Mouse (Mus musculus): ENCODE measurements around the gene Dcakd. TPM values are rescaled to one million over a fixed set of nuclear protein-coding genes. Genes with fewer than 3 reads are reported as not detected.

The Dcakd gene
- total RNA-seq, 1 experiment from 2014 or later: 21.1 TPM

GRCm38 (mm10) chr11:102963246-102963854, 64.8 kb downstream of the Dcakd start:
- no peak for ATAC-seq (replicated peaks in 1 of 2; ENCODE audit: insufficient read depth in 1 of 2, low FRiP score in 2 of 2, low TSS enrichment in 1 of 2, low read depth in 1 of 2, poor library complexity in 2 of 2, severe bottlenecking in 2 of 2)

- ATAC-seq (replicated peaks in 1 of 2; ENCODE audit: insufficient read depth in 1 of 2, low FRiP score in 2 of 2, low TSS enrichment in 1 of 2, low read depth in 1 of 2, poor library complexity in 2 of 2, severe bottlenecking in 2 of 2): no peak
Measured at GRCm38 (mm10) chr11:102962861-102963245, 65.3 kb downstream of the Dcakd start.

GRCm38 (mm10) chr11:102961082-102961481, 67.1 kb downstream of the Dcakd start:
- ATAC-seq (replicated peaks in 1 of 2; ENCODE audit: insufficient read depth in 1 of 2, low FRiP score in 2 of 2, low TSS enrichment in 1 of 2, low read depth in 1 of 2, poor library complexity in 2 of 2, severe bottlenecking in 2 of 2): no peak

GRCm38 (mm10) chr11:102958870-102959269, 69.3 kb downstream of the Dcakd start:
- ATAC-seq (replicated peaks in 1 of 2; ENCODE audit: insufficient read depth in 1 of 2, low FRiP score in 2 of 2, low TSS enrichment in 1 of 2, low read depth in 1 of 2, poor library complexity in 2 of 2, severe bottlenecking in 2 of 2): no peak

GRCm38 (mm10) chr11:102958431-102958830, 69.7 kb downstream of the Dcakd start:
- no peak for ATAC-seq (replicated peaks in 1 of 2; ENCODE audit: insufficient read depth in 1 of 2, low FRiP score in 2 of 2, low TSS enrichment in 1 of 2, low read depth in 1 of 2, poor library complexity in 2 of 2, severe bottlenecking in 2 of 2)

GRCm38 (mm10) chr11:102957692-102958091, 70.4 kb downstream of the Dcakd start:
- ATAC-seq (replicated peaks in 1 of 2; ENCODE audit: insufficient read depth in 1 of 2, low FRiP score in 2 of 2, low TSS enrichment in 1 of 2, low read depth in 1 of 2, poor library complexity in 2 of 2, severe bottlenecking in 2 of 2): no peak

- ATAC-seq (replicated peaks in 1 of 2; ENCODE audit: insufficient read depth in 1 of 2, low FRiP score in 2 of 2, low TSS enrichment in 1 of 2, low read depth in 1 of 2, poor library complexity in 2 of 2, severe bottlenecking in 2 of 2): no peak
Measured at GRCm38 (mm10) chr11:102956962-102957614, 71.0 kb downstream of the Dcakd start.

- ATAC-seq (replicated peaks in 1 of 2; ENCODE audit: insufficient read depth in 1 of 2, low FRiP score in 2 of 2, low TSS enrichment in 1 of 2, low read depth in 1 of 2, poor library complexity in 2 of 2, severe bottlenecking in 2 of 2): no peak
Measured at GRCm38 (mm10) chr11:102952922-102953321, 75.2 kb downstream of the Dcakd start.

- peak; percentile 46 to 54; a peak in 3 of 4 replicates for ATAC-seq (replicated peaks in 1 of 2; ENCODE audit: insufficient read depth in 1 of 2, low FRiP score in 2 of 2, low TSS enrichment in 1 of 2, low read depth in 1 of 2, poor library complexity in 2 of 2, severe bottlenecking in 2 of 2)
Measured at GRCm38 (mm10) chr11:102948043-102948961, 79.8 kb downstream of the Dcakd start.

GRCm38 (mm10) chr11:102946992-102947343, 81.2 kb downstream of the Dcakd start:
- ATAC-seq (replicated peaks in 1 of 2; ENCODE audit: insufficient read depth in 1 of 2, low FRiP score in 2 of 2, low TSS enrichment in 1 of 2, low read depth in 1 of 2, poor library complexity in 2 of 2, severe bottlenecking in 2 of 2): no peak

- peak; percentile 81 to 84 for ATAC-seq (replicated peaks in 1 of 2; ENCODE audit: insufficient read depth in 1 of 2, low FRiP score in 2 of 2, low TSS enrichment in 1 of 2, low read depth in 1 of 2, poor library complexity in 2 of 2, severe bottlenecking in 2 of 2)
Measured at GRCm38 (mm10) chr11:102946265-102946991, 81.7 kb downstream of the Dcakd start, which contains the start of gene C1ql1. Gene C1ql1 (minus strand): TSS chr11:102946688.

- no peak for ATAC-seq (replicated peaks in 1 of 2; ENCODE audit: insufficient read depth in 1 of 2, low FRiP score in 2 of 2, low TSS enrichment in 1 of 2, low read depth in 1 of 2, poor library complexity in 2 of 2, severe bottlenecking in 2 of 2)
Measured at GRCm38 (mm10) chr11:102945306-102946264, 82.5 kb downstream of the Dcakd start.

Other genes starting within 250 kb of the Dcakd start
- gene Gjc1, start 208.6 kb downstream of the Dcakd start, total RNA-seq (2017): 0.31 TPM in 1 of 2 replicates, not detected in the other
- not detected in 2 replicates for gene Higd1b, start 192.5 kb downstream of the Dcakd start, total RNA-seq (2017)
- 116 and 122 TPM in 2 replicates for gene Eftud2, start 147.3 kb downstream of the Dcakd start, total RNA-seq (2017)
- 1.5 TPM in 1 of 2 replicates, not detected in the other for gene Ccdc103, start 147.1 kb downstream of the Dcakd start, total RNA-seq (2017)
- gene Fam187a, start 143.2 kb downstream of the Dcakd start, total RNA-seq (2017): not detected in 2 replicates
- 0.55 TPM in 1 of 2 replicates, not detected in the other for gene Gfap, start 127.4 kb downstream of the Dcakd start, total RNA-seq (2017)
- 18.7 and 19.4 TPM in 2 replicates for gene Kif18b, start 103.2 kb downstream of the Dcakd start, total RNA-seq (2017)
- gene C1ql1, start 81.6 kb downstream of the Dcakd start, total RNA-seq (2017): not detected in 2 replicates
- 26.8 and 33.6 TPM in 2 replicates for gene Nmt1, start 143 bp downstream of the Dcakd start, total RNA-seq (2017)
- 0.15 and 0.75 TPM in 2 replicates for gene Plcd3, start 73.3 kb upstream of the Dcakd start, total RNA-seq (2017)
- 8.6 and 16.8 TPM in 2 replicates for gene Acbd4, start 73.3 kb upstream of the Dcakd start, total RNA-seq (2017)
- gene Hexim1, start 87.9 kb upstream of the Dcakd start, total RNA-seq (2017): 34.1 and 55.9 TPM in 2 replicates
- 1.1 and 2.4 TPM in 2 replicates for gene Hexim2, start 104.1 kb upstream of the Dcakd start, total RNA-seq (2017)
- gene Fmnl1, start 142.8 kb upstream of the Dcakd start, total RNA-seq (2017): 47.6 and 62.4 TPM in 2 replicates
- gene 1700023F06Rik, start 180.2 kb upstream of the Dcakd start, total RNA-seq (2017): not detected in 2 replicates
- gene Spata32, start 190.1 kb upstream of the Dcakd start, total RNA-seq (2017): not detected in 2 replicates
- 4.4 and 10.6 TPM in 2 replicates for gene Map3k14, start 239.1 kb upstream of the Dcakd start, total RNA-seq (2017)

All from hematopoietic stem cell, adult 5-6 weeks (primary cell).